17 mouse cellular contexts compared by ENCODE assay signal in the genomic region with DNA sequence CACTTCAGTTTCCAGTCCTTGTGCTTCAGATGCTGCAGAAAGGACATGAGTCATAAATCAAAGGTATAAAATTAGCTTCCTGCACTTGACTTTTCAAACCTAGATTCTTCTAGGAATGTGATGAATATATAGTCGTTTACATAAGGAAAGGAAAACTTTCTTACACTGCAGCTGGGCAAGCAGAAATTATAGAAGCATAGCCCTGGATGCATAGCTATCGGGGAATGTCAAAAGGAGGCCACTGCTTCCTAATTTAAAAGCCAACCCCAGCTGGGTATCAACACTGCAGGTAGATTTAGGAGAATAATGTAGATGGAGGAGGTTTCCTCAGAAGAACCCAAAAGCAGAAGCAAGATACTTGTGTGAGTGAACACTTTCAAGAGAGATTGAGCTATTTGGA.
DNase-seq lines count a peak whose midpoint lies in the region; ATAC-seq and TF ChIP-seq lines count a peak whose summit lies in the region.
"Had no signal": no experiment of that assay in that cellular context is flagged by ENCODE, and none has a peak within 500 bp of the region (broad histone marks: within the 10 kb centered on the region; RNA-seq: fewer than 3 reads in every experiment).

No protein-coding gene starts in this region.

- no peak overlapping the region for H3K4me2 ChIP-seq in forebrain, embryonic 15.5 days (replicated peaks)
- H3K4me2 ChIP-seq: embryonic facial prominence, embryonic 12.5 days; forebrain, embryonic 13.5 days had no signal

- no peak overlapping the region for H3K4me3 ChIP-seq in left cerebral cortex, adult 2 months
- no peak overlapping the region for H3K4me3 ChIP-seq in cortical plate, adult 2 months (ENCODE audit: insufficient read depth, low read length)
- no peak overlapping the region for H3K4me3 ChIP-seq in forebrain, embryonic 15.5 days
- H3K4me3 ChIP-seq: embryonic facial prominence, embryonic 10.5 days; embryonic facial prominence, embryonic 12.5 days; forebrain, embryonic 13.5 days had no signal

- peaks cover 3% of the 10 kb centered on the region; the same call in 1 of the 2 replicates for H3K4me1 ChIP-seq in cortical plate, adult 2 months (ENCODE audit: control insufficient read depth, insufficient read depth, low read length)
- H3K4me1 ChIP-seq in forebrain, embryonic 15.5 days, result no peaks in the 10 kb centered on the region
- H3K4me1 ChIP-seq: embryonic facial prominence, embryonic 10.5 days; embryonic facial prominence, embryonic 12.5 days; forebrain, embryonic 13.5 days had no signal

- intact Hi-C loops in left cerebral cortex, adult 2 months (cut with DNase I), result loop anchor here (5.0 to 10.0 kb wide), 2 partner anchors 118 to 475 kb away; no protein-coding TSS in a partner anchor
- intact Hi-C loops in left cerebral cortex, postnatal 14 days (cut with DNase I), result no loop called here

- no peak for DNase-seq in left cerebral cortex, adult 2 months (ENCODE audit: extremely low spot score in 1 of 2, low spot score in 2 of 2)
- no peak for DNase-seq in left cerebral cortex, postnatal 14 days (ENCODE audit: low spot score in 2 of 2)
- DNase-seq in liver, result no peak
- DNase-seq: adrenal gland, adult 2 months; adrenal gland, postnatal 10 days; adrenal gland, postnatal 25 days; cerebellum, adult 11-12 months; cerebellum, adult 8-10 months; cerebellum, adult 9-11 months; cerebellum, postnatal 14 days; cerebellum, postnatal 36 days had no signal

- no peaks in the 10 kb centered on the region for H3K27me3 ChIP-seq in forebrain, embryonic 15.5 days
- H3K27me3 ChIP-seq: embryonic facial prominence, embryonic 12.5 days; forebrain, embryonic 13.5 days had no signal

- H3K27ac ChIP-seq in left cerebral cortex, adult 2 months, result peak overlapping the region; percentile 70
- peak overlapping the region; percentile 53; the same call in 1 of the 2 replicates for H3K27ac ChIP-seq in cortical plate, adult 2 months (ENCODE audit: insufficient read depth, low read length)
- H3K27ac ChIP-seq in forebrain, embryonic 15.5 days (replicated peaks), result no peak overlapping the region
- H3K27ac ChIP-seq: embryonic facial prominence, embryonic 10.5 days; embryonic facial prominence, embryonic 12.5 days; forebrain, embryonic 13.5 days had no signal

- no peak for ATAC-seq in forebrain, embryonic 15.5 days (replicated peaks)
- ATAC-seq: forebrain, embryonic 13.5 days; forebrain, embryonic 16.5 days had no signal

- no peak for TF ChIP-seq CTCF in left cerebral cortex, adult 2 months (IDR thresholded peaks at IDR 0.05)
- TF ChIP-seq CTCF in cortical plate, adult 2 months (IDR thresholded peaks at IDR 0.05; ENCODE audit: extremely low read depth, insufficient read depth, low read length), result no peak

- H3K9me3 ChIP-seq in forebrain, embryonic 15.5 days, result no peaks in the 10 kb centered on the region
- H3K9me3 ChIP-seq: embryonic facial prominence, embryonic 10.5 days; embryonic facial prominence, embryonic 12.5 days; forebrain, embryonic 13.5 days had no signal

- H3K36me3 ChIP-seq in forebrain, embryonic 15.5 days, result no peaks in the 10 kb centered on the region
- H3K36me3 ChIP-seq: embryonic facial prominence, embryonic 10.5 days; embryonic facial prominence, embryonic 12.5 days had no signal

- no peak overlapping the region for H3K9ac ChIP-seq in forebrain, embryonic 15.5 days (replicated peaks)
- H3K9ac ChIP-seq: embryonic facial prominence, embryonic 12.5 days; forebrain, embryonic 13.5 days had no signal

- 84% methylated on average over 2 of the region's 2 CpGs for WGBS in forebrain, embryonic 15.5 days

- no peak for TF ChIP-seq POLR2A in cortical plate, adult 2 months (IDR thresholded peaks at IDR 0.05; ENCODE audit: extremely low read depth, insufficient read depth, low read length)
